22 mouse cellular contexts compared by ENCODE assay signal in genomic region chr1:192232696-192233095, GRCm38 (mm10). TPM values are rescaled to one million over a fixed set of nuclear protein-coding genes. Genes with fewer than 3 reads are reported as not detected.
DNase-seq lines count a peak whose midpoint lies in the region; ATAC-seq lines count a peak whose summit lies in the region.
"Had no signal": no experiment of that assay in that cellular context is flagged by ENCODE, and none has a peak within 500 bp of the region (broad histone marks: within the 10 kb centered on the region; RNA-seq: fewer than 3 reads in every experiment).

No protein-coding gene starts in this region.

- DNase-seq in frontal cortex, postnatal 14 days (ENCODE audit: low spot score in 2 of 2), result no peak
- peak; percentile 63 for DNase-seq in brain, adult 2 months (ENCODE audit: low read depth, low spot score)
- DNase-seq in telencephalon, adult 2 months (ENCODE audit: low read depth, low spot score), result peak; percentile 60
- DNase-seq in testis, postnatal 14 days (ENCODE audit: low spot score), result no peak
- DNase-seq in gastrocnemius, postnatal 36 days, result no peak
- DNase-seq: adrenal gland, adult 2 months; adrenal gland, adult 8-10 months; adrenal gland, postnatal 10 days; adrenal gland, postnatal 14 days; adrenal gland, postnatal 25 days; adrenal gland, postnatal 36 days; B cell, adult 2 months; cerebellum, adult 11 months; cerebellum, adult 11-12 months; cerebellum, adult 18-20 months; cerebellum, adult 2 months had no signal

- intact Hi-C loops in gastrocnemius, postnatal 36 days (cut with DNase I), result no loop called here

- peak; percentile 32; the same call in 1 of the 2 replicates for ATAC-seq in frontal cortex, adult (ENCODE audit: low TSS enrichment)
- ATAC-seq: activated CD4-positive, CD25-positive, alpha-beta regulatory T cell, adult 4 months; CD4-positive, CD25-positive, alpha-beta regulatory T cell, adult 4 months; Patski had no signal

RNA-seq across cellular contexts. Expression of gene Kcnh1, which starts 42.1 kb away (rescaled TPM):
- total RNA-seq in gastrocnemius, postnatal 36 days (2021), result not detected
- total RNA-seq: CH12.LX, MEL had no signal

Comparison
In these comparisons a context has a peak if more than half of its experiments do, and no peak if none do; other contexts are left out.
1. DNase-seq: peak in brain, adult 2 months (single experiment) and telencephalon, adult 2 months (single experiment); none in frontal cortex, postnatal 14 days (0 of 2), testis, postnatal 14 days (single experiment) and gastrocnemius, postnatal 36 days (0 of 2).